Mouse (Mus musculus) lung, embryonic 15.5 days (tissue): ENCODE data around the gene Iqca. TPM values are rescaled to one million over a fixed set of nuclear protein-coding genes. Genes with fewer than 3 reads are reported as not detected.

Experiments
- ATAC-seq: fragments of 200-750 bp; cut with Nextera tagmentation; 2 replicates; pipeline ENCODE4 v1.8.0; 2017; ENCODE audit warnings: moderate number of reproducible peaks, borderline replicate concordance; ENCODE audit not compliant: low FRiP score, low TSS enrichment; ENCODE audit errors: extremely low read depth
- H3K27ac ChIP-seq: fragments of 300-500 bp; sonication (generic); 2 replicates; pipeline ENCODE4 v1.5.1; 2015; ENCODE audit warnings: moderate library complexity, mild to moderate bottlenecking, inconsistent platforms
- H3K27me3 ChIP-seq: fragments of 300-500 bp; sonication (generic); 2 replicates; pipeline ENCODE4 v1.6.1; 2015; ENCODE audit warnings: inconsistent platforms
- H3K36me3 ChIP-seq: fragments of 300-500 bp; sonication (generic); 2 replicates; pipeline ENCODE4 v1.6.1; 2015; ENCODE audit warnings: inconsistent platforms
- H3K4me1 ChIP-seq: fragments of 300-500 bp; sonication (generic); 2 replicates; pipeline ENCODE4 v1.6.1; 2015; ENCODE audit warnings: inconsistent platforms
- H3K4me2 ChIP-seq: fragments of 300-500 bp; sonication (generic); 2 replicates; pipeline ENCODE4 v1.6.1; 2015; ENCODE audit warnings: inconsistent platforms, mild to moderate bottlenecking, moderate library complexity
- H3K4me3 ChIP-seq: fragments of 300-500 bp; sonication (generic); 2 replicates; pipeline ENCODE4 v1.5.1; 2015; ENCODE audit warnings: mild to moderate bottlenecking, inconsistent platforms
- H3K9ac ChIP-seq: fragments of 300-500 bp; sonication (generic); 2 replicates; pipeline ENCODE4 v1.6.1; 2015; ENCODE audit warnings: inconsistent platforms
- H3K9me3 ChIP-seq: fragments of 300-500 bp; sonication (generic); 2 replicates; pipeline ENCODE4 v1.6.1; 2016; ENCODE audit warnings: inconsistent platforms
- WGBS: fragments of 180-500 bp; shearing (Covaris S2); methylation state at CpG from one replicate; pipeline ENCODE4 v1.1.7; 2015; 5-methylcytosine and 5-hydroxymethylcytosine counted together
- polyA plus RNA-seq: library from polyadenylated mRNA; unstranded; fragments of >200 nt; fragmentation: Nextera tagmentation; extraction: Ambion mirVana; gene quantifications from 2 replicates; pipeline ENCODE4 v1.2.1, GENCODE M21; 2015

Gene Iqca
- polyA plus RNA-seq, 1 experiment from 2014 or later = 0.54 TPM

DNA sequence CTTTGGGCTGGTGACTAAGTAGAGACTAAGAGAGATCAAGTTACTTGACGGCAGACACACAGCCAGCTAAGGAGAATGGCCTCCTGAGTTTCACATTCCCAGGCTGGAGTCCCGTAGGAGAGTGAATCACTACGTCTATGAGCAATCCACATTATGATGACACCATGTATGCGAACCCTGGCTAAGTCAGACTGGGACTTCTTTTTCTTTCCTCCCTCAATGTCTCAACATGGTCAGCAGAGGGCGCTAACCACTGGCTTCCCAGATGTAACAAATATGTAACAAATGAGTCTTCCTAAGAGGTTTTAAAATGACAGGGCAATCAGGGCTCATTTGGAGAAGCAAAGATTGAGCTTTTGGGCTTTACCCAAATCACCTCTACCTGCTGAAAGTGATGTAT lies 101.9 kb downstream of the Iqca start:
- Histone ChIP-seq H3K4me2 (no peak overlapping the region), H3K4me3 (no peak overlapping the region), H3K9me3 (no peaks in the 10 kb centered on the region), H3K9ac (no peak overlapping the region), H3K27me3 (peaks cover 25% of the 10 kb centered on the region), H3K4me1 (peaks cover 4% of the 10 kb centered on the region; the same call in 1 of the 2 replicates), H3K36me3 (no peaks in the 10 kb centered on the region), H3K27ac (no peak overlapping the region)
- WGBS = 21% methylated on average over 5 of the region's 5 CpGs
- ATAC-seq = no peak

DNA sequence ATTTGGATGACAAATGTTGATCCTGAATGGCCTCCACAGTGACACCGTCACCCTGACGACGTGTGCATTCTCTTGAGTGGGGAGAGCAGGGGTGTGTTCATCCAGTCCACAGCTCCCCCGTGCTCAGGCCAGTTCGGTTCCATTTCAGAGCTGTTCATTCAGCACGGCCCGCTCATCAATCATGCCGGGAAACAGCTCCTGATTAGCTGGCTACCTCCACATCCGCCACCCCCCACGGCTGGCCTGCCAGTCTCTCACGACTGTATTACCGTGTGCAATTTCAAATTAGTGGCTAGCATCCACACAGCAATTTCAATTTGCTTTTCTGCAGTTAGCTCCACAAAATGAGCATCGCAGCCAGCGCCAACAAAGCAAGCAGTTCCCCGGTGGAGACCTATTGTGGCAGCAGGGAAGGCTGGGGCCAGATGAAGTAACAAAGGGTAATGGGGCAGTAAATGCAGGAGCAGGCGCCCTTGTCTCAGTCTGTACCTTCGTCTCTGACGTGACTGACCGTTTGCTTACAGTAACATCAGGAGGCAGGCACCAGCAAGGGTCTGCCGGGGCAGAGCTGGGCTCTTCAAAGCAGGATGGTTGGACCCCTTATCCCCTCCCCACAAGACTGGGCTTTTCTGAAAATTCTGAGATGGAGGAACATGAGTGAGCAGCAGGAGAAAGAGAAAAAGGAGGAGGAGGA lies 103.0 kb downstream of the Iqca start:
- no peak overlapping the region for H3K4me3 ChIP-seq
- no peak overlapping the region for H3K9ac ChIP-seq
- peaks cover 25% of the 10 kb centered on the region for H3K27me3 ChIP-seq
- H3K4me2 ChIP-seq = no peak overlapping the region
- WGBS = 23% methylated on average over 20 of the region's 20 CpGs
- no peaks in the 10 kb centered on the region for H3K36me3 ChIP-seq
- H3K27ac ChIP-seq = no peak overlapping the region
- ATAC-seq = no peak
- H3K9me3 ChIP-seq = no peaks in the 10 kb centered on the region
- peaks cover 4% of the 10 kb centered on the region; the same call in 1 of the 2 replicates for H3K4me1 ChIP-seq

DNA sequence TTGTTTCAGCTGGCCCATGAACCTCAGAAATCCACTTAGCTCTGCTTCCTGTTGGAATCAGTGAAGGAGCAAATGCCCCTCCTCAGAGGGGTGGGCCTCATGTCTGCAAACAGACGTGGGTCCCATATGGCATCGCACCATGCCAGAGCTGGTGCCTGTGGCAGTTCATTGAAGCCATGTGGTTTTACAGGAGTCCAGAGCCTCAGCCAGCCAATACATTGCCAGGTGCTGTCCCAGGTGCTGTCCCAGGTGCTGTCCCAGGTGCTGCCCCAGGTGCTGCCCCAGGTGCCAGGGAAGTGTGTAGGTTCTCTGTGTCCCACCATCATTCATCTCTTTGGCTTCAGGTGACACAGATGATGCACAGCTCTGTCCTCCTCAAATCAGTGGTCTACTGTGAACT lies 124.9 kb downstream of the Iqca start:
- Histone ChIP-seq H3K4me3 (no peak overlapping the region), H3K4me2 (no peak overlapping the region), H3K4me1 (no peaks in the 10 kb centered on the region), H3K27me3 (no peaks in the 10 kb centered on the region; the same call in 1 of the 2 replicates), H3K9me3 (no peaks in the 10 kb centered on the region), H3K9ac (no peak overlapping the region), H3K36me3 (no peaks in the 10 kb centered on the region), H3K27ac (no peak overlapping the region)
- ATAC-seq = no peak
- 62% methylated on average over 2 of the region's 2 CpGs for WGBS

DNA sequence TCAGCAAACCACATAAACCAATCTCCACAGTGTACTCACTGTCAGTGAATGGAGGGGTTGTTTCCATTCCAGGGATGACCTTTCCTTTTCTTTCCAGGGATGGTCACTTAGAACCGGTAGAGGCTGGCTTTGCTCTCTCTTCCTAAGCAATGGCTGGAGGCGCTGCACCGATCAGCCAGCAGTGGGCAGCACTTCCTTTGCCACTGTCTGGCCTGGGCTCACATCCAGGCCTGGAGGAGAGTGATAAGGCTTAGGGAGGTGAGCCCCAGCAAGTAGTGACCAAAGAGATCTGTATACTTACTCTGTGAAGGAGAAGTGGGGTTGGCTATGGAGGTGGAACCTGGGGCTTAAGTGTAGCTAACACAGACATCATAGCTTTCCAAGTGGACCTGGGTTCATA lies 126.3 kb downstream of the Iqca start:
- WGBS = 20% methylated on average over 3 of the region's 3 CpGs
- Histone ChIP-seq H3K4me3 (no peak overlapping the region), H3K4me2 (no peak overlapping the region), H3K36me3 (no peaks in the 10 kb centered on the region), H3K9ac (no peak overlapping the region), H3K27me3 (no peaks in the 10 kb centered on the region; the same call in 1 of the 2 replicates), H3K4me1 (no peaks in the 10 kb centered on the region), H3K27ac (no peak overlapping the region), H3K9me3 (no peaks in the 10 kb centered on the region)
- no peak for ATAC-seq

DNA sequence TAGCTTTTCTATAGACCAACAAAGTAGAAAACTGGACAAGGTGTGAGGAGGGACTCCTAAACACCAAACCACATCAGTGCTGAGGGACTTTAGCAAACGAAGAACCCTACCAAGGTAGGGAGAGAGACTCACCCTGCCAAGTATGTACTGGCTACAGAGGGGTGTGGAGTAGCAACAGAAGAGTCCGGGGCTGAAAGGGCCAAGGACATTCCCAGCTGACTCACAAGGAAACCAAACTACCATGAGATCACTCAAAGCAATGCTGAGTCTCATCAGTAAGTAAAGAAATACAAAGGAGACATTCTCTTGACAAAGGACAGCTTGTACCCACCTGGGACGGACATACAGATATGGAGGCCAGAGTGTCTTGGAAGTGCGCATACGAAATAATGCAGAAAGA lies 132.9 kb downstream of the Iqca start:
- Histone ChIP-seq H3K4me3 (no peak overlapping the region), H3K36me3 (no peaks in the 10 kb centered on the region), H3K9me3 (no peaks in the 10 kb centered on the region), H3K9ac (no peak overlapping the region), H3K4me1 (no peaks in the 10 kb centered on the region), H3K4me2 (no peak overlapping the region), H3K27me3 (no peaks in the 10 kb centered on the region), H3K27ac (no peak overlapping the region)
- no peak for ATAC-seq
- WGBS = 78% methylated on average over 5 of the region's 5 CpGs

DNA sequence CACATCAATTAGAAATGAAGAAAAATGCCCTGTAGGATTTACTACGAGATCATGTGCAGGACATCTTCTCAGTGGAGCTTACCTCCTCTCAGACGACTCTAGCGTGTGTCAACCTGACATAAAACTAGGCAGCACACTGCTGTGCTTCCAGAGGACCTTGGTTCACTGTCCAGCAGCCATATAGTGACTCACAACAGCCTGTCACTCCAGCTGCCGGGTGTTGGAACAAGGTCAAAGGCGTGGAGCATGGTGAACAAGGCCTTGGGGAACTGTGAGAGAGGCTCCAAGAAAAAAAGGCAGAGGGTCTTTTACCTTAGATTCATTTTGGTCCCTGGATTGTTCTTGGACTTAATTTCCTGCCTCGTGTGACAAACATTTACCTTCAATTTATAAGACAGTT lies 135.1 kb downstream of the Iqca start:
- H3K27ac ChIP-seq = no peak overlapping the region
- no peaks in the 10 kb centered on the region for H3K36me3 ChIP-seq
- H3K27me3 ChIP-seq = no peaks in the 10 kb centered on the region
- WGBS = 71% methylated on average over 6 of the region's 6 CpGs
- no peak for ATAC-seq
- H3K4me3 ChIP-seq = no peak overlapping the region
- H3K9me3 ChIP-seq = no peaks in the 10 kb centered on the region
- no peak overlapping the region for H3K9ac ChIP-seq
- no peaks in the 10 kb centered on the region for H3K4me1 ChIP-seq
- no peak overlapping the region for H3K4me2 ChIP-seq

DNA sequence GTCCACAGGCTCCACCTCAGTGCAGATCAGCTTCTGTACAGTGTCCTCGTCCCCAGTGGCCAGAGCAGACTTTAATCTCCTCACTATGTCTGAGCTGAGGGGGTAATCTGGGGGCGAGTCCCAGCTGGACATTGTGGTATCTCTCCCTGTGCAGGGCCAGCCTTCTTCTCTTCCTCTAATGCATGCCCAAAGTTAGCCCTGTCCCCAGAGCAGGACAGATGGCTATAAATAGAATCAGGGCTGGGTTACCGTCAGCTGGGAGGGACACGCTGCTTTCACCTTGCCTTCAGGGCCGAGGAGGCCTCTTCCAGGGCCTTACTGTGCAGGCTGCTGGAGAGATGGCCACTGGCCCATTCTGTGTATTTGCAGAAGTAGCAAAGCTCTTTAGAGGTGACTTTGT lies 138.8 kb downstream of the Iqca start, which contains the start of gene Asb18:
Gene Asb18 (minus strand): TSS at position 221 of the 400 bp plus-strand sequence.
- Histone ChIP-seq H3K4me2 (no peak within 1 kb of the TSS), H3K4me1 (no peaks in the 10 kb centered on the region), H3K27me3 (no peaks in the 10 kb centered on the region), H3K4me3 (no peak within 1 kb of the TSS), H3K36me3 (no peaks in the 10 kb centered on the region), H3K27ac (no peak within 1 kb of the TSS), H3K9me3 (no peaks in the 10 kb centered on the region), H3K9ac (no peak within 1 kb of the TSS)
- WGBS = 70% methylated on average over 5 of the region's 5 CpGs
- ATAC-seq = no peak

DNA sequence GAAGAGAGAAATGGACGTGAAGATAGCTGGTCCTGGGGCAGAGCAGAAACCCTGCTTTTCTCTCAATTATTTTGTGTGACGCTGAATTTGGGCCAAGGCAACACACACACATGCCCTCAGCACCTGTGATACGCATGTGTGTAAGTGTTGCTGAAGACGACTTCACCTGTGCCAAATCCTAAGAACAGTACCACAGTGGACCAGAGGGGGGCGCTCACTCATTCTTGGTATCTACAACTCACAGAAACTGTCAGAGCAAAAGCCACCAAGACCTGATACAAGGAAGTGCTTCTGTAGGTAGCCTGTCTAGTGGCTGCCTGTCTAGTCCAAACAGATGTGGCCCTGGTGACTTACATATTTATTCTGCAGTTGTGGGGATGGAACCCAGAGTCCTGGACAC lies 139.9 kb downstream of the Iqca start:
- Histone ChIP-seq H3K27me3 (no peaks in the 10 kb centered on the region), H3K27ac (no peak overlapping the region), H3K9me3 (no peaks in the 10 kb centered on the region), H3K4me3 (no peak overlapping the region), H3K4me2 (no peak overlapping the region), H3K9ac (no peak overlapping the region), H3K4me1 (no peaks in the 10 kb centered on the region), H3K36me3 (no peaks in the 10 kb centered on the region)
- ATAC-seq = no peak
- WGBS = 77% methylated on average over 5 of the region's 5 CpGs

DNA sequence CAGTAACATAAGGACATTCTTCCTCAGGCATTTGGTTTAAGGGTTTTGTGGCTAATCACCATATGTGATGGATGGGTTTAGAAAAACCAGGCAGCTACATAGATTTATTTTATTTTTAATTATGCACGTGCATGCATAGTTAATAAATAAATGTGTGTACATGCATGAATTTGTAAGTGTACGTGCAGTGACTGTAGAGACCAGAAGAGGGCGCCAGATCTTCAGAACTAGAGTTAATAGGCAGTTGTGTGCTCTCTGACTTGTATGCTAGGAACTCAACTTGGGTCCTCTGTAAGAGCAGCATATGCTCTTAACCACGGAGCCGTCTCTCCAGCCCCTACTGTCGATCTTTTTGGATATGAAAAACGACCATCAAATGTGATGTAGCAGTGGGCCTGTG lies 140.4 kb downstream of the Iqca start:
- 65% methylated on average over 7 of the region's 7 CpGs for WGBS
- no peak overlapping the region for H3K4me2 ChIP-seq

DNA sequence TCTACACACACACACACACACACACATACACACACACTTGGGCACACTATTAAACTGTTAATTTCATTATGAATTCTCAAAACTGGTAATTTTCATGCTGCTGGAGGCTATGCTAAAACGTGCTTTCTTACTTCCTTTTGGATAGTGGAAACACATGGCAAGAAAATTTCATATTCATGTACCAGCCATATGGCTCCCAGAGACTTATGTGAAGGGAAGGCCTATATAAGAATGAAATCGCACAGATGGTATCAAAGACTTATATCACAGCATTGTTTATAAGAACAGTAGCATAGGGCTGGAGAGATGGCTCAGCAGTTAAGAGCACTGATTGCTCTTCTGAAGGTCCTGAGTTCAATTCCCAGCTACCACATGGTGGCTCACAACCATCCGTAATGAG lies 141.0 kb downstream of the Iqca start:
- ATAC-seq = no peak
- H3K4me1 ChIP-seq = no peaks in the 10 kb centered on the region
- WGBS = 68% methylated on average over 3 of the region's 3 CpGs
- no peak overlapping the region for H3K9ac ChIP-seq
- H3K27me3 ChIP-seq = no peaks in the 10 kb centered on the region
- no peaks in the 10 kb centered on the region for H3K36me3 ChIP-seq
- H3K27ac ChIP-seq = no peak overlapping the region
- no peaks in the 10 kb centered on the region for H3K9me3 ChIP-seq
- no peak overlapping the region for H3K4me3 ChIP-seq
- no peak overlapping the region for H3K4me2 ChIP-seq

More for the DNA sequence above, 140.4 kb downstream of the Iqca start:
- H3K4me3 ChIP-seq = no peak overlapping the region
- H3K4me1 ChIP-seq = no peaks in the 10 kb centered on the region
- H3K36me3 ChIP-seq = no peaks in the 10 kb centered on the region
- ATAC-seq = no peak
- H3K9me3 ChIP-seq = no peaks in the 10 kb centered on the region
- no peak overlapping the region for H3K9ac ChIP-seq
- H3K27me3 ChIP-seq = no peaks in the 10 kb centered on the region
- H3K27ac ChIP-seq = no peak overlapping the region

DNA sequence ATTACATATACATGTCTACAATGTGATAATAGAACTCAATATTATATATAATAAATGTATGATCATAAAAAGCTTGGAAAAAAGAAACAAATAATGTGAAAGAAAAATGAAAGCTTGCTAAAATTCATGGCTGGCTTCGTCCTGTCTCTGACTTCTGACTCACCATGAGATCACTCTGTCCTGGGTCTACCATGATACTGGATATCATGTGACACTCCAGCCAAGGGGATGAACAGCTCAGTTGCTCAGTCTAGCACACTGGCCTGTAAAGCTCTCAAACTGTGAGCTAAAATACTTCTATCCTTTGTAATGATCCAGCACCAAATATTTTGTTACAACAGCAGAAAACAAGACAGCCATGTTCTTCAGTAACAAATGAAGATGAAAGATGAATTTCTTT lies 143.1 kb downstream of the Iqca start:
- no peaks in the 10 kb centered on the region for H3K9me3 ChIP-seq
- H3K9ac ChIP-seq = no peak overlapping the region
- no peak for ATAC-seq
- H3K4me1 ChIP-seq = no peaks in the 10 kb centered on the region
- H3K36me3 ChIP-seq = no peaks in the 10 kb centered on the region
- WGBS = 67% methylated on average over 1 of the region's 1 CpGs
- no peak overlapping the region for H3K4me2 ChIP-seq
- H3K27ac ChIP-seq = no peak overlapping the region
- H3K4me3 ChIP-seq = no peak overlapping the region
- 0 out of 2 replicates have a peak, but pooled peaks cover 6% of the 10 kb centered on the region for H3K27me3 ChIP-seq

DNA sequence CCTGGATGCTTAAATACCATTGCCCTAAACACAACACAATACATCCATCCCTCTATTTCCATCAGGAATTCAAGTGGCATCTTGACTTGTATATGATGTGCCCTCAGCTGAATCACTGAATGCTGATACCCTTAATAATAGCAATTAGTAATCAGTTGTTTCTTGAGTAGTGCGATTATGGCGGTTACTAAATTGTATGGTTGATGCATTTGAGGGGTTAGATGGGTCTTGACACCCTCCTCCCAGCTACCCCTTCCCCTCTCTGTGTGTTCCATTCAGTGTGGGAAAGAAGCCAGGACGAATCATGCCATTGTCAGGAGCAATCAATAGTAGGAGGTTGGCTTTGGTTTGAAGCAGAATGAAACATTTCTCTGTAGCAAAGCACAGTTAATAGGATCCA lies 144.0 kb downstream of the Iqca start:
- Histone ChIP-seq H3K27me3 (0 out of 2 replicates have a peak, but pooled peaks cover 6% of the 10 kb centered on the region), H3K9me3 (no peaks in the 10 kb centered on the region), H3K36me3 (no peaks in the 10 kb centered on the region), H3K4me1 (no peaks in the 10 kb centered on the region), H3K27ac (no peak overlapping the region), H3K4me2 (no peak overlapping the region), H3K9ac (no peak overlapping the region), H3K4me3 (no peak overlapping the region)
- WGBS = 81% methylated on average over 3 of the region's 3 CpGs
- no peak for ATAC-seq

DNA sequence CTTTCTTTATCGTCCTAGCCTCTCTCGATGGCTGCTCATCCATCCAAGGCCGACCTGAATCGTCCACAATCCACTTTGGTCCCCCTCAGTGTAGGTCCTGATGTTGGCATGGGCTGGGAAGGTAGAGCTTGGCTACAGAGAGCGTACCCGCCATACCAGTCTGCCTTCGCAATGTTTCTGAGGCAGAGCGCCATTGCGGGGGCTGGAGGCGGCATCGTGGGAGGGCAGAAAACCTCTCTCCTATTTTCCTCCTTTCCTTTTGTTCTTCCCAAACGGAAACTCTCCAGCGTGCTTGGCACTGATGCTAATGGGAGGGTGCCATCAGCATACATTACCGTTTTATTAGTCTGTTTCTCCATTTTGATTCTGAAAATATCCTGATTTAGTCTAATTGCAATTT lies 146.5 kb downstream of the Iqca start:
- no peaks in the 10 kb centered on the region for H3K4me1 ChIP-seq
- no peak overlapping the region for H3K4me3 ChIP-seq
- H3K4me2 ChIP-seq = no peak overlapping the region
- 72% methylated on average over 14 of the region's 14 CpGs for WGBS
- no peaks in the 10 kb centered on the region for H3K9me3 ChIP-seq
- no peak for ATAC-seq
- H3K36me3 ChIP-seq = no peaks in the 10 kb centered on the region
- 0 out of 2 replicates have a peak, but pooled peaks cover 6% of the 10 kb centered on the region for H3K27me3 ChIP-seq
- no peak overlapping the region for H3K9ac ChIP-seq
- no peak overlapping the region for H3K27ac ChIP-seq
